Mouse (Mus musculus) lung, adult 2 months (tissue): Measurements from ENCODE around the gene Ostn. TPM values are rescaled to one million over a fixed set of nuclear protein-coding genes. Genes with fewer than 3 reads are reported as not detected.

Experiments used
- DNase-seq: peaks from one replicate; pipeline ENCODE4 v3.0.0; 2022
- H3K4me1 ChIP-seq: fragments of 200-500 bp; 2 replicates; pipeline ENCODE4 v1.6.1; 2011; ENCODE audit warnings: low read length; ENCODE audit not compliant: control insufficient read depth, insufficient read depth
- H3K4me3 ChIP-seq: fragments of 200-500 bp; replicated peaks from 2 replicates; pipeline ENCODE3; 2011; ENCODE audit warnings: low read depth, mild to moderate bottlenecking, control low read depth, low read length; ENCODE audit errors: extremely low read depth
- CTCF ChIP-seq: fragments of 200-500 bp; IDR thresholded peaks from 2 replicates; pipeline ENCODE4 v1.5.1; 2011; ENCODE audit warnings: mild to moderate bottlenecking, low read length, control low read depth; ENCODE audit not compliant: insufficient read depth
- POLR2A ChIP-seq: fragments of 200-500 bp; IDR thresholded peaks from 2 replicates; pipeline ENCODE4 v1.6.1; 2011; ENCODE audit warnings: low read depth, mild to moderate bottlenecking, control low read depth, low read length, borderline replicate concordance; ENCODE audit errors: extremely low read depth
- WGBS: fragments of 180-500 bp; shearing (Covaris S2); methylation state at CpG from one replicate; pipeline ENCODE4 v1.1.7; 2018; 5-methylcytosine and 5-hydroxymethylcytosine counted together
- polyA plus RNA-seq: library from polyadenylated mRNA; depleted of rRNA; stranded (reverse); fragments of >200 nt; gene quantifications from 2 replicates; pipeline ENCODE4 v1.2.3, GENCODE M21; 2012

Ostn gene
- polyA plus RNA-seq, 1 experiment: not detected

DNA sequence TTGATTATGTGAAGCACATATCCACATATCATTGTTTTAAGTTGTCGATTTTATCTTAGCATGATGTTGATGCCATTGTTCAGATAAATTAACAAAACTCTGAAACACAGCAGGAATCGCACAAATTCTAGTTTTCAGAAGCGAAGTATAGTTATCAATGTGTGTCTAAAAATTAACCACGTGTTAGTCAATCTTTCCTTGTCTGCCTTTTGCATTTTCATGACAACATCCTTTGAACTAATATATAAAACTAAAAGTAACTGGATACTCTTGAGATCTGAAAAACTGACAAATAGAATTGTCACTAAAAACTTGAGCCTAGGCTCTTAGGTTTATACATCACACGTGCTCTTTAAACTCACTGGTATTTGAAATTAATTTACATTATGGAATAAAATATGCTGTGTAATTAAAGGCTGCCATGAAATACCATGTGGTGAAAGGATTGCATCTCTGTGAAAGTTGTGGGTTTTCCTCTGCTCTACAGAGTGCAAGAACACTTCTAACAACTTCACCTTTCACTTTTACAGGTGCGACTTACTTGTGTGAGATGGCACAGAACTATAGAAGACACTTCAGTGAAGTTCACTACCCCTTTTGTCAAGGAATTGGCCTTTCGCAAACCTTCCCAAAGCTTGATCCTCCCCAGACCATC is 42.7 kb downstream of the Ostn start:
- TF ChIP-seq CTCF: no peak
- no peak for TF ChIP-seq POLR2A
- WGBS: 84% methylated on average over 7 of the region's 7 CpGs
- Histone ChIP-seq H3K4me1 (no peaks in the 10 kb centered on the region), H3K4me3 (no peak overlapping the region)
- no peak for DNase-seq

DNA sequence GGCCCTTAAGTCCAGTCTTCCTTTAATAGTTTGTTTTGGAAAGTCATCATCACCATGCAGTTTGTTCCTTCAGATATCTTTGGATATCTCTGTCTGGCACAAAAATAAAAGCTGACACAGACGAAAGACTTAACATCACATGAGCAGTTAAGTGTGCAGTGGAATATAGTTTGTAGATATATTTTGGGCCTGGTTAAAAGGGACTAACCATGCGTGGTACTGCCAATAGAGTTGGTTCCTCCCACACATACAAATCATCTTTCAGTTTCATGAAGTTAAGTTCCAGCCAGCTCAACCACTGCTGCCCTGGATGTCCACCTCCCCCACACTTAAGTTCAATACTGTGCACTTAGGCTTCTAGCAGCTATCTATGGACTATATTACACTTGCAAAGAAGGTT is 47.2 kb downstream of the Ostn start:
- DNase-seq: no peak

GRCm38 (mm10) chr16:27360059-27360458 is 52.8 kb downstream of the Ostn start:
- TF ChIP-seq POLR2A (no peak), CTCF (no peak)
- Histone ChIP-seq H3K4me3 (no peak overlapping the region), H3K4me1 (no peaks in the 10 kb centered on the region)
- DNase-seq: no peak
- 88% methylated on average over 1 of the region's 1 CpGs for WGBS

More for the DNA sequence above, 47.2 kb downstream of the Ostn start:
- TF ChIP-seq POLR2A (no peak), CTCF (no peak)
- Histone ChIP-seq H3K4me3 (no peak overlapping the region), H3K4me1 (no peaks in the 10 kb centered on the region)
- 62% methylated on average over 2 of the region's 2 CpGs for WGBS

- Histone ChIP-seq H3K4me1 (no peaks in the 10 kb centered on the region), H3K4me3 (no peak within 1 kb of the TSS)
- 70% methylated on average over 8 of the region's 8 CpGs for WGBS
- no peak for TF ChIP-seq POLR2A
- no peak for TF ChIP-seq CTCF
- DNase-seq: no peak
These were observed 62.9 kb downstream of the Ostn start, which contains the start of gene Uts2b for GRCm38 (mm10) chr16:27370191-27370590. Gene Uts2b (minus strand): TSS chr16:27370239.

GRCm38 (mm10) chr16:27370700-27371099 is 63.4 kb downstream of the Ostn start:
- H3K4me3 ChIP-seq: no peak overlapping the region
- no peak for TF ChIP-seq POLR2A
- TF ChIP-seq CTCF: no peak
- DNase-seq: no peak
- H3K4me1 ChIP-seq: no peaks in the 10 kb centered on the region
- WGBS: 85% methylated on average over 2 of the region's 2 CpGs

DNA sequence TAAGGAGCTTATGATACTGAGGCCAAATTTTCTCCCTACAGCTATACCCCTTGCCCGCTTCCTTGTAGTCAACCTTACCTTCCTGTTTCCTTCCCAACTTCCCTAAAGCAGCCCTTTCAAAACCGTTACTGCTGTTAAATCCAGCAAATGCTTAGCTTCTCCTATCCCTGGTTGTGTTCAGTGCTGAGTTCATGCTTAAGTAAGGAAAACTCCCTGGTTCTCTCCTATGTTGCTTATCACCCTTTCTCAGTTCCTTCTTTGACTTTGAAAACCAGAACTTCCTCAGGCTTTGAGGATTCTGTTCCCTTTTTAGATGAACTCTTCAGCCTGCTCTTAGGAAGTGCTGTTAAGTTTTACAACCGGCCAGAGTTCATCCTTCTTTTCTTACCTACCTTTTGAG is 66.8 kb downstream of the Ostn start:
- WGBS: 52% methylated on average over 3 of the region's 3 CpGs
- no peak for TF ChIP-seq CTCF
- no peak for TF ChIP-seq POLR2A
- no peak for DNase-seq
- Histone ChIP-seq H3K4me3 (no peak overlapping the region), H3K4me1 (no peaks in the 10 kb centered on the region)

DNA sequence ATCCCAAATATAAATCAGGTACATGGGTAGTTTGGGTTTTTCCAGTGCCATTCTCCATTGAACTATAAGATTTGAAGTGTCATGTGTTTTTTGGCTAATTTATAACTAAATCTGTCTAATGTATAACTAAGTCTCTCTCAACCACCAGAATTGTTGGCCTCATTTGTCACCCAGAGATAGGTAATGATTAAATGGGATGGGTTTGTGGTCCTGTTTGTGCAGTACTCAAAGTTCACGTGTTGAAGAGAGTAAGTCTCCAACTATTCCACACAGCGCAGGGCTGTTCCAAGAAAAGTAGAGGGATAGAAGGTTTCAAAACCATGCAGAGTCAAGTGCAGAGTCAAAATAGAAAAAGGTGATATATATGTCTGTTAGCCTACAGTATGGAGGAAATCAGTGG is 68.0 kb downstream of the Ostn start:
- no peak for DNase-seq
- H3K4me1 ChIP-seq: no peaks in the 10 kb centered on the region
- no peak for TF ChIP-seq POLR2A
- no peak for TF ChIP-seq CTCF
- WGBS: 82% methylated on average over 2 of the region's 2 CpGs
- H3K4me3 ChIP-seq: no peak overlapping the region

DNA sequence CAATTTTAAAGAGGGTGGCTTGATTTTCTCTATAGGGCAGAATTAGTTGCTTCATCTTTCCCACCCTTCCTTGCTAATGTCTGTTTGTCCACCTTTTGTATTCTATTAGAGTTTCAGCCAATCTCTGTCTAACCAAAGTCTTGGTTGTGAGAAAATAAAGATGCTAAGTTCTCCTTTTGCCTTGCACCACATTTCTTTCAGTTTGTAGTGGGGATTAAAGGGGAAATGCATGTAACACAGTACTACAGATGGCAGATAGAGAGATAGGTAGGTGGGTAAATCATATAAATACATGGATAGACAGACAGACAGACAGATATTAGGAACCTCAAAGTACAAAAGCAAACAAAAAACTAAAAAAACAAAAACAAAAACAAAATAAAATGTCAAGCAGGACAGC is 69.3 kb downstream of the Ostn start:
- TF ChIP-seq POLR2A (no peak), CTCF (no peak)
- no peak overlapping the region for H3K4me3 ChIP-seq
- no peaks in the 10 kb centered on the region for H3K4me1 ChIP-seq
- DNase-seq: no peak

DNA sequence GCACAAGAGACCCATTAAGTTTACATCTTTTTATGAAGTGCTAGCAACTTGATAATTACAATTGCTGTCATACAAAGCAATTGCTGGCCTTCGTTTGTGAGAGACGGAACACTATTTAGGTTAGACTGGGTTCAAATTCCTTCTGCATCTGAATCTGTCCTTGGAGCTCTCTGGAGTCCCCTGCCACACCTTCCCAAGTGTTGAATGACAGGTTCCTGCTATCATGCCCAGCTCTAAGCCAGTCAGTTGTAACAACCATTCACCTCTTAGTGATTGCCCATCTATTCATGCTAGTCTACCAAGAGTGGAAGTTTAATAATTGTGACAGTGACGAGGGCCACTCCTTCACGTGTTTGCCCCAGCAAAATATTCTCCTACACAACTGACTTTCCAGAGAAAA is 74.9 kb downstream of the Ostn start:
- Histone ChIP-seq H3K4me1 (no peaks in the 10 kb centered on the region; the same call in 1 of the 2 replicates), H3K4me3 (no peak overlapping the region)
- TF ChIP-seq POLR2A: no peak
- WGBS: 75% methylated on average over 4 of the region's 4 CpGs
- no peak for DNase-seq

DNA sequence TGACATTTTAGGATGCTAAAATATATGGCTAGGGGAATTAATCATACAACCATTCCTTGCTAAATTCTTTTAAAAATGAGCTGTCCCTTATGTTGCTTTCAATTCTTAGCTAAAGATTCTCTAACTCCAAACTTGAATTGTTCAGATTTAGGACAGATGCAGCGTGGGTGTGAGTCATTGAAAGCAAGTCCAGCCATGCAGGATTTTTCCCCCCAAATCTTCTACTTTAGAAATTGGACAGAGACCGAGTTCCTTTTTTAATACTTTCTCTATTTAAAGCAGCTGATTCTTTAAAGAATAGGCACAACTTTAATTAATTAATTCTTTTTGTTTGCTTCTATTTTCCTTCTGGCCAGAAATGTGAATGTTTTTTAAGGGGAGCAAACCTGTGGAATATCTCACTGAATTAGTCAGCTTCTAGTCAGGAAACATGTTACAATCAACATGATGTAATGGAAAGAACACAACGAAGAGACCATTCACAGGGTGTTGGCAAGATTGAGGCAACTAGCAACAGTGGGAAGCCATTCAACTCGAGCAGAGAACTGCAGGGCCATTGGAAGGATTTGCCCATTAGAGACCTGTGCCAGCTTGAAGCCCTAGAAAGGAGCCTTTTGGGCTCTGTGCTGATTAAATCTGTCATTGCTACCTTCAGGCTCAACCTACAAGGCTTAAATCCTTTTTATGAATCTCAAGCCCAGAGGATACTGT is 77.8 kb downstream of the Ostn start:
- H3K4me1 ChIP-seq: no peaks in the 10 kb centered on the region; the same call in 1 of the 2 replicates
- H3K4me3 ChIP-seq: no peak overlapping the region
- DNase-seq: no peak
- WGBS: 53% methylated on average over 4 of the region's 4 CpGs
- no peak for TF ChIP-seq CTCF
- TF ChIP-seq POLR2A: no peak

DNA sequence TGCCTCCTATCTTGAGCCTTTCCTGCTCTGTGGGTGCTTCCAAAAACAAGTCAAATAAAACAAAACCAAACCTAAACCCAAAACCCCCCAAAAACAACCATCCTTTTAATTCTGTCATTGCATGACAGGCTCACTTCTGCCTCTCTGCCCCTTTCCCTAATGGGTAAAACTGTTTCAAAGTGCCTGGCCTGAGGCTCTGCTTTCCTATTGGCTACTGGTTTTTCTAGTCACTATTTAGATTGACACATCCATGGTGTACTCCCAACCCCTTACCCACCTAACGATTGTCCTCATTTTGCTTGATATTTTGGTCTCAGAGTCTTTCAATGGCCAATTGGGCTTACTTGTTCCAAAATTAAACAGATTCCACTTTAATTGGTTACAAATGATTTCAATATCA is 78.4 kb downstream of the Ostn start:
- Histone ChIP-seq H3K4me1 (peaks cover 3% of the 10 kb centered on the region), H3K4me3 (no peak overlapping the region)
- no peak for DNase-seq
- WGBS: 81% methylated on average over 1 of the region's 1 CpGs
- no peak for TF ChIP-seq CTCF
- no peak for TF ChIP-seq POLR2A
